In the genomic region with DNA sequence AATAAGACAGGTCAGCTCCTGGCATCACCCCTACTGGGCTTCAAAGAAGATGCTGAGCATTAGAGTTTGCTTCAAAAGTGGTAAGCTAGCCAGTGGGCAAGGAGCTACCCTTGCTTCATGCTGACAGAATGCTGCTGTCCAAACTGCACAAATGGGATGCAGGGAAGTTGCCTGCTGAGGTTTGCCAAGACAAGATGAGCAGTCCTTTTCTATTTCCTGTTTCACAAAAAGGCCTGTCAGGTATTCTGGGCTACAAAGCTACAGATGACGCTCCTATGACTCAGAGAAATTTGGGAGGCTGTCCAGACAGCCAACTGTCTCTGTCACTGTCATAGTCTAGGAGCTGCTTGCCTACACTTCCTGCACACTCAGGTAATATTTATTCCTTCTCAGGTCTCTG, we compare ENCODE assay signal across 24 mouse cellular contexts. TPM values are rescaled to one million over a fixed set of nuclear protein-coding genes. Genes with fewer than 3 reads are reported as not detected.
A peak's percentile ranks its signal among the peaks of the same experiment; 100 is the strongest.
DNase-seq lines count a peak whose midpoint lies in the region; ATAC-seq and TF ChIP-seq lines count a peak whose summit lies in the region.
"Had no signal": no experiment of that assay in that cellular context is flagged by ENCODE, and none has a peak within 500 bp of the region (broad histone marks: within the 10 kb centered on the region; RNA-seq: fewer than 3 reads in every experiment).

No protein-coding gene starts in this region.

- H3K4me1 ChIP-seq in lung, postnatal 0 days (ENCODE audit: insufficient read depth, low read depth, low read length) = no peaks in the 10 kb centered on the region
- H3K4me1 ChIP-seq: forebrain, embryonic 12.5 days; heart, embryonic 15.5 days; hindbrain, embryonic 15.5 days; intestine, embryonic 15.5 days; limb, embryonic 13.5 days had no signal

- H3K9ac ChIP-seq in lung, postnatal 0 days (replicated peaks; ENCODE audit: low read depth) = no peak overlapping the region
- H3K9ac ChIP-seq: forebrain, embryonic 12.5 days; heart, embryonic 15.5 days; hindbrain, embryonic 15.5 days; intestine, embryonic 15.5 days; limb, embryonic 13.5 days; liver, embryonic 13.5 days; lung, embryonic 14.5 days had no signal

- no peaks in the 10 kb centered on the region for H3K9me3 ChIP-seq in lung, postnatal 0 days (ENCODE audit: low read length)
- H3K9me3 ChIP-seq: forebrain, embryonic 12.5 days; heart, embryonic 15.5 days; hindbrain, embryonic 15.5 days; intestine, embryonic 15.5 days; limb, embryonic 13.5 days; liver, embryonic 13.5 days; midbrain, embryonic 10.5 days had no signal

- TF ChIP-seq EP300 in lung, postnatal 0 days (IDR thresholded peaks at IDR 0.05) = no peak

- WGBS in lung, postnatal 0 days = 90% methylated on average over 1 of the region's 1 CpGs

- H3K36me3 ChIP-seq in lung, postnatal 0 days (ENCODE audit: insufficient read depth, low read length) = peaks cover 34% of the 10 kb centered on the region

- no peak overlapping the region for H3K27ac ChIP-seq in lung, postnatal 0 days (ENCODE audit: low read length)
- H3K27ac ChIP-seq: forebrain, embryonic 12.5 days; heart, adult 2 months; heart, embryonic 15.5 days; hindbrain, embryonic 15.5 days; intestine, embryonic 15.5 days; kidney, postnatal 0 days; limb, embryonic 13.5 days; liver, embryonic 13.5 days; macrophage; midbrain, embryonic 10.5 days had no signal

- TF ChIP-seq CTCF in lung, postnatal 0 days (IDR thresholded peaks at IDR 0.05) = no peak

- DNase-seq in frontal cortex, postnatal 14 days (ENCODE audit: low spot score in 2 of 2) = no peak
- peak; percentile 40 for DNase-seq in right cerebral cortex, postnatal 25 days
- DNase-seq in right cerebral cortex, postnatal 10 days (ENCODE audit: low spot score in 2 of 2) = no peak
- peak; percentile 64 to 65 for DNase-seq in cerebellum, postnatal 10 days
- no peak for DNase-seq in lung, postnatal 36 days
- no peak for DNase-seq in kidney, adult 18-20 months
- no peak for DNase-seq in lung, postnatal 0 days (ENCODE audit: low spot score)
- DNase-seq: gastrocnemius, postnatal 10 days; heart, adult 2 months; heart, postnatal 4 days; layer of hippocampus, postnatal 36 days; liver, embryonic 13.5 days; lung, embryonic 14.5 days; thymus, adult 2 months had no signal

- no peak overlapping the region for H3K4me3 ChIP-seq in lung, postnatal 0 days (ENCODE audit: low read depth, low read length)
- H3K4me3 ChIP-seq: forebrain, embryonic 12.5 days; heart, adult 2 months; heart, embryonic 15.5 days; hindbrain, embryonic 15.5 days; intestine, embryonic 15.5 days; limb, embryonic 13.5 days; liver, embryonic 13.5 days; midbrain, embryonic 10.5 days had no signal

- no peaks in the 10 kb centered on the region for H3K27me3 ChIP-seq in lung, postnatal 0 days (replicated peaks; ENCODE audit: insufficient read depth, low read length)
- H3K27me3 ChIP-seq: CH12.LX; forebrain, embryonic 12.5 days; heart, embryonic 15.5 days; hindbrain, embryonic 15.5 days; intestine, embryonic 15.5 days; limb, embryonic 13.5 days; liver, embryonic 13.5 days had no signal

- ATAC-seq in frontal cortex, adult (ENCODE audit: low TSS enrichment) = peak; percentile 97
- no peak for ATAC-seq in lung, postnatal 0 days
- ATAC-seq: intestine, embryonic 15.5 days had no signal

- H3K4me2 ChIP-seq in lung, postnatal 0 days (replicated peaks; ENCODE audit: low read depth, low read length) = no peak overlapping the region
- H3K4me2 ChIP-seq: forebrain, embryonic 12.5 days; heart, embryonic 15.5 days; hindbrain, embryonic 15.5 days; intestine, embryonic 15.5 days; limb, embryonic 13.5 days; liver, embryonic 13.5 days; lung, embryonic 14.5 days had no signal

RNA-seq across cellular contexts. Expression of a gene that starts 16.7 kb away (rescaled TPM):
- 21.7 and 22.3 TPM in 2 replicates for polyA plus RNA-seq in lung, postnatal 0 days (2015; fragmentation: Nextera tagmentation; extraction: Ambion mirVana)

Comparison
In these comparisons a context has a peak if more than half of its experiments do, and no peak if none do; other contexts are left out.
1. DNase-seq: peak in right cerebral cortex, postnatal 25 days (single experiment) and cerebellum, postnatal 10 days (2 of 2); none in frontal cortex, postnatal 14 days (0 of 2), right cerebral cortex, postnatal 10 days (0 of 2), lung, postnatal 36 days (single experiment), kidney, adult 18-20 months (single experiment) and lung, postnatal 0 days (single experiment).